Mouse (Mus musculus) embryonic facial prominence, embryonic 11.5 days (tissue): Measurements from ENCODE around the gene Zfand6. TPM values are rescaled to one million over a fixed set of nuclear protein-coding genes. Genes with fewer than 3 reads are reported as not detected.

Source experiments
- ATAC-seq: fragments of 200-750 bp; cut with Nextera tagmentation; replicated peaks from 2 replicates; pipeline ENCODE4 v1.8.0; 2017; ENCODE audit warnings: low read depth; ENCODE audit not compliant: insufficient number of reproducible peaks, low FRiP score, low TSS enrichment
- DNase-seq: peaks from one replicate; pipeline ENCODE4 v3.0.0-alpha.2; 2015; ENCODE audit warnings: low spot score
- H3K27ac ChIP-seq: fragments of 300-500 bp; sonication (generic); replicated peaks from 2 replicates; pipeline ENCODE4 v1.5.1; 2014; ENCODE audit warnings: mild to moderate bottlenecking, low read depth, low read length, control low read depth
- H3K27me3 ChIP-seq: fragments of 300-500 bp; sonication (generic); 2 replicates; pipeline ENCODE4 v1.6.1; 2014; ENCODE audit warnings: mild to moderate bottlenecking, low read length, moderate library complexity, mixed read lengths; ENCODE audit not compliant: control insufficient read depth, insufficient read depth
- H3K36me3 ChIP-seq: fragments of 300-500 bp; sonication (generic); replicated peaks from 2 replicates; pipeline ENCODE4 v1.6.1; 2014; ENCODE audit warnings: low read depth, mild to moderate bottlenecking, low read length, moderate library complexity, mixed read lengths; ENCODE audit not compliant: control insufficient read depth, insufficient read depth
- H3K4me1 ChIP-seq: fragments of 300-500 bp; sonication (generic); 2 replicates; pipeline ENCODE4 v1.6.1; 2014; ENCODE audit warnings: low read length, mixed read lengths; ENCODE audit not compliant: control insufficient read depth, insufficient read depth
- H3K4me2 ChIP-seq: fragments of 300-500 bp; sonication (generic); 2 replicates; pipeline ENCODE4 v1.6.1; 2014; ENCODE audit warnings: low read depth, mild to moderate bottlenecking, control low read depth, low read length, moderate library complexity
- H3K4me3 ChIP-seq: fragments of 300-500 bp; sonication (generic); 2 replicates; pipeline ENCODE4 v1.5.1; 2014; ENCODE audit warnings: low read depth, low read length, control low read depth
- H3K9ac ChIP-seq: fragments of 300-500 bp; sonication (generic); replicated peaks from 2 replicates; pipeline ENCODE4 v1.6.1; 2014; ENCODE audit warnings: mild to moderate bottlenecking, control low read depth, low read length
- H3K9me3 ChIP-seq: fragments of 300-500 bp; sonication (generic); replicated peaks from 2 replicates; pipeline ENCODE4 v1.6.1; 2016; ENCODE audit warnings: mild to moderate bottlenecking, low read length, inconsistent platforms, mixed read lengths; ENCODE audit not compliant: control insufficient read depth
- WGBS: fragments of 180-500 bp; shearing (Covaris S2); extraction: QIAGEN DNeasy Blood & Tissue Kit; methylation state at CpG from one replicate; pipeline ENCODE4 v1.1.7; 2014; 5-methylcytosine and 5-hydroxymethylcytosine counted together
- polyA plus RNA-seq: library from polyadenylated mRNA; unstranded; fragments of >200 nt; fragmentation: Nextera tagmentation; extraction: Ambion mirVana; gene quantifications from 2 replicates; pipeline ENCODE4 v1.2.1, GENCODE M21; 2014

Gene Zfand6
- 208 and 237 TPM in 2 replicates for polyA plus RNA-seq

- 2% methylated on average over 45 of the region's 87 CpGs for WGBS
- peak; percentile 98 for DNase-seq
- Histone ChIP-seq H3K27ac (peak within 1 kb of the TSS; percentile 67), H3K27me3 (no peaks in the 10 kb centered on the region), H3K4me1 (no peaks in the 10 kb centered on the region), H3K9ac (peak within 1 kb of the TSS; percentile 76), H3K36me3 (no peaks in the 10 kb centered on the region), H3K4me2 (peak within 1 kb of the TSS; percentile 52), H3K4me3 (peak within 1 kb of the TSS; percentile 81), H3K9me3 (no peaks in the 10 kb centered on the region)
- peak; percentile 97 for ATAC-seq
Measured at GRCm38 (mm10) chr7:84689251-84690100, at the start of gene Zfand6. Gene Zfand6 (minus strand): TSS chr7:84689959.

- Histone ChIP-seq H3K9ac (no peak overlapping the region), H3K27ac (no peak overlapping the region), H3K4me1 (no peaks in the 10 kb centered on the region), H3K4me2 (no peak overlapping the region), H3K36me3 (no peaks in the 10 kb centered on the region), H3K27me3 (no peaks in the 10 kb centered on the region), H3K9me3 (no peaks in the 10 kb centered on the region), H3K4me3 (no peak overlapping the region)
- no peak for DNase-seq
- 87% methylated on average over 2 of the region's 2 CpGs for WGBS
- no peak for ATAC-seq
Measured at GRCm38 (mm10) chr7:84736803-84737202, 47.0 kb upstream of the Zfand6 start.

- Histone ChIP-seq H3K27me3 (no peaks in the 10 kb centered on the region), H3K36me3 (no peaks in the 10 kb centered on the region), H3K9me3 (no peaks in the 10 kb centered on the region), H3K27ac (no peak overlapping the region), H3K4me2 (no peak overlapping the region), H3K4me3 (no peak overlapping the region), H3K4me1 (no peaks in the 10 kb centered on the region), H3K9ac (no peak overlapping the region)
- 43% methylated on average over 1 of the region's 1 CpGs for WGBS
- no peak for ATAC-seq
- DNase-seq = no peak
Measured at GRCm38 (mm10) chr7:84733038-84733437, 43.3 kb upstream of the Zfand6 start.

- Histone ChIP-seq H3K9me3 (no peaks in the 10 kb centered on the region), H3K9ac (no peak overlapping the region), H3K4me2 (no peak overlapping the region), H3K4me3 (no peak overlapping the region), H3K36me3 (no peaks in the 10 kb centered on the region), H3K27me3 (no peaks in the 10 kb centered on the region), H3K27ac (no peak overlapping the region), H3K4me1 (no peaks in the 10 kb centered on the region)
- DNase-seq = no peak
- 97% methylated on average over 1 of the region's 1 CpGs for WGBS
- ATAC-seq = no peak
Measured at GRCm38 (mm10) chr7:84732052-84732451, 42.3 kb upstream of the Zfand6 start.

GRCm38 (mm10) chr7:84731076-84731475 is 41.3 kb upstream of the Zfand6 start:
- no peak for ATAC-seq
- H3K27me3 ChIP-seq = no peaks in the 10 kb centered on the region
- no peak overlapping the region for H3K4me2 ChIP-seq
- H3K4me3 ChIP-seq = no peak overlapping the region
- H3K27ac ChIP-seq = no peak overlapping the region
- DNase-seq = no peak
- 79% methylated on average over 3 of the region's 3 CpGs for WGBS
- no peaks in the 10 kb centered on the region for H3K4me1 ChIP-seq
- no peaks in the 10 kb centered on the region for H3K36me3 ChIP-seq
- no peaks in the 10 kb centered on the region for H3K9me3 ChIP-seq
- no peak overlapping the region for H3K9ac ChIP-seq

- Histone ChIP-seq H3K4me2 (no peak overlapping the region), H3K36me3 (no peaks in the 10 kb centered on the region), H3K4me3 (no peak overlapping the region), H3K27me3 (no peaks in the 10 kb centered on the region), H3K27ac (no peak overlapping the region), H3K9me3 (no peaks in the 10 kb centered on the region), H3K9ac (no peak overlapping the region), H3K4me1 (no peaks in the 10 kb centered on the region)
- DNase-seq (no peak), ATAC-seq (no peak)
- 79% methylated on average over 7 of the region's 7 CpGs for WGBS
Measured at GRCm38 (mm10) chr7:84722804-84723459, 33.2 kb upstream of the Zfand6 start.

- H3K9ac ChIP-seq = no peak overlapping the region
- no peak overlapping the region for H3K4me3 ChIP-seq
- H3K36me3 ChIP-seq = no peaks in the 10 kb centered on the region
- H3K9me3 ChIP-seq = no peaks in the 10 kb centered on the region
- DNase-seq (no peak), ATAC-seq (no peak)
- no peak overlapping the region for H3K27ac ChIP-seq
- no peaks in the 10 kb centered on the region for H3K4me1 ChIP-seq
- no peak overlapping the region for H3K4me2 ChIP-seq
- H3K27me3 ChIP-seq = no peaks in the 10 kb centered on the region
Measured at GRCm38 (mm10) chr7:84710287-84710958, 20.7 kb upstream of the Zfand6 start.

GRCm38 (mm10) chr7:84706877-84707276 is 17.1 kb upstream of the Zfand6 start:
- H3K27ac ChIP-seq = no peak overlapping the region
- H3K4me3 ChIP-seq = no peak overlapping the region
- no peaks in the 10 kb centered on the region for H3K36me3 ChIP-seq
- no peak overlapping the region for H3K9ac ChIP-seq
- DNase-seq (no peak), ATAC-seq (no peak)
- 86% methylated on average over 3 of the region's 3 CpGs for WGBS
- H3K9me3 ChIP-seq = no peaks in the 10 kb centered on the region
- H3K4me2 ChIP-seq = no peak overlapping the region
- no peaks in the 10 kb centered on the region for H3K4me1 ChIP-seq
- no peaks in the 10 kb centered on the region for H3K27me3 ChIP-seq
